Mouse (Mus musculus) myocyte (in vitro differentiated cells): Measurements from ENCODE around the gene Gng12. TPM values are rescaled to one million over a fixed set of nuclear protein-coding genes. Genes with fewer than 3 reads are reported as not detected.

Experiments used
- H3K27me3 ChIP-seq: one replicate; pipeline ENCODE4 v1.6.1; 2011; ENCODE audit not compliant: control insufficient read depth, insufficient read depth, insufficient read length
- H3K36me3 ChIP-seq: one replicate; pipeline ENCODE4 v1.6.1; 2011; ENCODE audit not compliant: control insufficient read depth, insufficient read depth
- H3K4me2 ChIP-seq: one replicate; pipeline ENCODE4 v1.6.1; 2011; ENCODE audit warnings: low read depth, control low read depth
- H3K4me3 ChIP-seq: one replicate; pipeline ENCODE4 v1.5.1; 2011; ENCODE audit warnings: mild to moderate bottlenecking, control low read depth, moderate library complexity
- H3K79me2 ChIP-seq: one replicate; pipeline ENCODE4 v1.6.1; 2011; ENCODE audit not compliant: control insufficient read depth, insufficient read depth
- H3ac ChIP-seq: one replicate; pipeline ENCODE4 v1.6.1; 2011; ENCODE audit not compliant: control insufficient read depth, insufficient read length
- CEBPB ChIP-seq: IDR thresholded peaks from 2 replicates; pipeline ENCODE4 v1.6.1; 2011; ENCODE audit warnings: mild to moderate bottlenecking, moderate library complexity; ENCODE audit not compliant: poor library complexity, insufficient read depth, severe bottlenecking
- E2F4 ChIP-seq: IDR thresholded peaks from one replicate; pipeline ENCODE4 v1.6.1; 2011; ENCODE audit warnings: mild to moderate bottlenecking, control low read depth, moderate library complexity; ENCODE audit not compliant: insufficient read depth
- MAX ChIP-seq: IDR thresholded peaks from one replicate; pipeline ENCODE4 v1.6.1; 2011; ENCODE audit warnings: low read depth, mild to moderate bottlenecking, control low read depth
- MYOD1 ChIP-seq, 3 experiments: IDR thresholded peaks; one replicate each; pipeline ENCODE4 v1.6.1; 2011; ENCODE audit warnings: control low read depth in 2 of 3, low read depth in 2 of 3, mild to moderate bottlenecking in 2 of 3, moderate library complexity in 1 of 3; ENCODE audit not compliant: insufficient read length in 2 of 3, control insufficient read depth in 1 of 3
- MYOG ChIP-seq, 3 experiments: IDR thresholded peaks; one replicate each; pipeline ENCODE4 v1.6.1; 2011; ENCODE audit warnings: control low read depth in 2 of 3, low read depth in 2 of 3, mild to moderate bottlenecking in 2 of 3; ENCODE audit not compliant: insufficient read length in 2 of 3, control insufficient read depth in 1 of 3, insufficient read depth in 1 of 3
- POLR2A ChIP-seq: IDR thresholded peaks from one replicate; pipeline ENCODE4 v1.6.1; 2011; ENCODE audit warnings: low read depth, mild to moderate bottlenecking, control low read depth, moderate library complexity; ENCODE audit not compliant: insufficient read length
- POLR2AphosphoS2 ChIP-seq: IDR thresholded peaks from one replicate; pipeline ENCODE4 v1.6.1; 2011; ENCODE audit warnings: low read depth, control low read depth; ENCODE audit not compliant: insufficient read length
- REST ChIP-seq: IDR thresholded peaks from one replicate; pipeline ENCODE4 v1.6.1; 2011; ENCODE audit warnings: mild to moderate bottlenecking, control low read depth, moderate library complexity; ENCODE audit not compliant: insufficient read depth, insufficient read length
- SRF ChIP-seq: IDR thresholded peaks from one replicate; pipeline ENCODE4 v1.6.1; 2011; ENCODE audit warnings: low read depth; ENCODE audit not compliant: control insufficient read depth, insufficient read length
- TCF12 ChIP-seq: IDR thresholded peaks from one replicate; pipeline ENCODE4 v1.6.1; 2011; ENCODE audit warnings: mild to moderate bottlenecking, control low read depth; ENCODE audit not compliant: poor library complexity, insufficient read depth, severe bottlenecking
- TCF3 ChIP-seq: IDR thresholded peaks from one replicate; pipeline ENCODE4 v1.6.1; 2011; ENCODE audit warnings: low read depth, control low read depth; ENCODE audit not compliant: insufficient read length
- USF1 ChIP-seq: IDR thresholded peaks from one replicate; pipeline ENCODE4 v1.6.1; 2011; ENCODE audit warnings: low read depth, mild to moderate bottlenecking, control low read depth, moderate library complexity
- polyA plus RNA-seq: library from polyadenylated mRNA; unstranded; fragments of >200 nt; fragmentation: generic; extraction: Trizol; gene quantifications from one replicate; pipeline ENCODE4 v1.2.1, GENCODE M21; 2012; ENCODE audit warnings: missing spikeins

Gene Gng12
- polyA plus RNA-seq, 1 experiment: 37.8 TPM

DNA sequence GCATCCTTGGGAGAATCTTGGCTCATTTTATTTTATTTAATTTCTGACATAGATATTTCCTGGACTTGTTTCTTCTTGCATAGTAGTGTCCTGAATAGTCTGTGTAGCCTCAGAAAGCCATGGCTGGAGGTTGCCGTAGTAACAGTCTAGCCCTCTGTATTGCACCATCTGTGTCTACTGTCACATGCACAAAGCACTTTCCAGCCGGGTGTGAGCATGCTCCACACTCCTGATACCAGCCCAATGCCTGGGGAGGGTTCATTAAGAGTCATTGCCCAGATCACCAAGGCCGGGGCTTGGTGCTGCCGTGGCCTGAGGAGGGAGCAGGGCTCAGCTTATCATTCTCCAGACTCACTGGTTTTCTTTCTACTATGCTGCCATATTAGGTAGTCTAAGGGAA is 68.0 kb downstream of the Gng12 start:
- H3K36me3 ChIP-seq: no peaks in the 10 kb centered on the region
- no peak overlapping the region for H3K4me3 ChIP-seq
- no peaks in the 10 kb centered on the region for H3K79me2 ChIP-seq
- no peak overlapping the region for H3K4me2 ChIP-seq
- H3K27me3 ChIP-seq: no peaks in the 10 kb centered on the region
- no peak overlapping the region for H3ac ChIP-seq
- peak; percentile 15 for TF ChIP-seq USF1
- TF ChIP-seq TCF3: no peak
- peak; percentile 70; the same call in 1 of the 2 replicates for TF ChIP-seq CEBPB
- peak in 1 of 3 experiments; percentile 13 for TF ChIP-seq MYOG (IDR thresholded peaks at IDR 0.05; ENCODE audit: control insufficient read depth in 1 of 3, insufficient read depth in 1 of 3, insufficient read length in 2 of 3, low read depth in 2 of 3)
- TF ChIP-seq MYOD1 (IDR thresholded peaks at IDR 0.05; ENCODE audit: control insufficient read depth in 1 of 3, insufficient read length in 2 of 3, low read depth in 2 of 3): no peak
- TF ChIP-seq POLR2A: peak; percentile 25

DNA sequence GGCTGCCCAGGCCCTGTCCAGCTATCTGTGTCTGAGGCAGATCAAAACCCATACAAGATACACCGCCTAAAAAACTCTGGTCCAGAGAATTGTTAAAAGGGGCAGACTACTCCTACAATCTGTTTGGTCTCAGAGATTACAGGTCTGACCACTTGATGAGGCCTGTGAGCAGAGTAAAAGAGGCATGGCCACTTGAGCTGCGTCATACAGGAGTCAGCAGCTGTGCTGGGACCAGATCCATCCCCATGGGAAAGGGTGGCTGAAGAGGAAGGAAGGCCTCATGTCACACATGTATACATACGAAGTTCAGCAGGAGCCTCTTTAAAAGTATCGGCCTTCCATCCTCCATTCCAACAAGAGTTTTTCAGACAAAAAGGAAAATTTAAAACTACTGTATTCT is 69.0 kb downstream of the Gng12 start:
- H3K4me3 ChIP-seq: no peak overlapping the region
- H3K79me2 ChIP-seq: no peaks in the 10 kb centered on the region
- no peak overlapping the region for H3ac ChIP-seq
- H3K4me2 ChIP-seq: no peak overlapping the region
- no peaks in the 10 kb centered on the region for H3K27me3 ChIP-seq
- H3K36me3 ChIP-seq: no peaks in the 10 kb centered on the region
- TF ChIP-seq TCF3 (no peak), MYOD1 (IDR thresholded peaks at IDR 0.05; ENCODE audit: control insufficient read depth in 1 of 3, insufficient read length in 2 of 3, low read depth in 2 of 3) (peak in 1 of 3 experiments; percentile 48), MYOG (IDR thresholded peaks at IDR 0.05; ENCODE audit: control insufficient read depth in 1 of 3, insufficient read depth in 1 of 3, insufficient read length in 2 of 3, low read depth in 2 of 3) (peak in 1 of 3 experiments; percentile 54)

DNA sequence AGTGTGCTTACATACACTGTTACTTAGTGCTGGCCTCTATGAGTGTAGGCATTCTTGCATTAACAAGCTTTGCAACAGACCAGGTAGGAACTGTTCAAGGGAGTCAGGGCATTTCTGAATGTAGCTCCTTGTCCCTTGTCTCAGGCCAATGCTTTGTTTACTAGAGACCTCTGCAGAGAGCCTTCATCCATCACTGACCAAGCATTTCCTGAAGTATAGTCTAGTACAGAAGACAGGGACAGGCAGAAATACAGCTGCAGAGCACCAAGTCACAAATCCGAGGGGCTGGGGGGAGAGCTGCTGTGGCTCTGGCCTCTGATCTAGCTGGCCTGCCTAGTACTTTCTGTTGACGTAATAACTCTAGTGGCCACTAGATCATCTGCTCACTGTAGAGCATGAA is 71.6 kb downstream of the Gng12 start:
- TF ChIP-seq SRF: no peak
- no peak for TF ChIP-seq CEBPB
- TF ChIP-seq TCF3: no peak
- no peak for TF ChIP-seq POLR2A
- TF ChIP-seq E2F4: no peak
- no peak for TF ChIP-seq REST
- no peak for TF ChIP-seq TCF12
- TF ChIP-seq POLR2AphosphoS2: no peak
- no peak for TF ChIP-seq USF1
- TF ChIP-seq MYOG (IDR thresholded peaks at IDR 0.05; ENCODE audit: control insufficient read depth in 1 of 3, insufficient read depth in 1 of 3, insufficient read length in 2 of 3, low read depth in 2 of 3): no peak
- no peak for TF ChIP-seq MYOD1 (IDR thresholded peaks at IDR 0.05; ENCODE audit: control insufficient read depth in 1 of 3, insufficient read length in 2 of 3, low read depth in 2 of 3)
- no peak for TF ChIP-seq MAX
- no peaks in the 10 kb centered on the region for H3K27me3 ChIP-seq
- H3K36me3 ChIP-seq: no peaks in the 10 kb centered on the region
- no peaks in the 10 kb centered on the region for H3K79me2 ChIP-seq
- H3ac ChIP-seq: no peak overlapping the region
- H3K4me2 ChIP-seq: no peak overlapping the region
- H3K4me3 ChIP-seq: no peak overlapping the region

DNA sequence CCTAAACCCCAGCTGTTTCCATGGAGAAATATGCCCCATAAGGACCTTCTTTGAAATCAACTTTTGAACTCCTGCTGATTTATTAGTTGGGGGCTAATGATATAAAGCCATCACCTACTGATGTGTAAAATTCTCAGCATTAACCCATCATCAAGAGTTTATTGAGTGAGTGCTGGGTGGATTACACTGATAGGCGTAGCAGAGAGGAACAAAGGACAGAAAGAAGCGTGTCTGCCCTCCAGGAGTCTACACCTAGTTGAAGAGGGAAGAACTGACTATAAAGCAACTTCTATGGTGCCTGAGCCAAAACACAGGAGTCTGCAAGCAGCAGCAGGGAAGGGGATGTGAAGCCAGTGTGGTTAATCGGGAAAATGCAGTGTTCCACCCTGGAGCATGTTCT is 73.2 kb downstream of the Gng12 start:
- Histone ChIP-seq H3K27me3 (no peaks in the 10 kb centered on the region), H3K36me3 (no peaks in the 10 kb centered on the region), H3K4me3 (no peak overlapping the region), H3K4me2 (no peak overlapping the region), H3ac (no peak overlapping the region), H3K79me2 (no peaks in the 10 kb centered on the region)
- TF ChIP-seq MYOG (IDR thresholded peaks at IDR 0.05; ENCODE audit: control insufficient read depth in 1 of 3, insufficient read depth in 1 of 3, insufficient read length in 2 of 3, low read depth in 2 of 3) (no peak), TCF12 (no peak), E2F4 (no peak), MYOD1 (IDR thresholded peaks at IDR 0.05; ENCODE audit: control insufficient read depth in 1 of 3, insufficient read length in 2 of 3, low read depth in 2 of 3) (no peak), MAX (no peak), TCF3 (no peak), REST (no peak), POLR2A (no peak), CEBPB (no peak), POLR2AphosphoS2 (no peak), SRF (no peak)

DNA sequence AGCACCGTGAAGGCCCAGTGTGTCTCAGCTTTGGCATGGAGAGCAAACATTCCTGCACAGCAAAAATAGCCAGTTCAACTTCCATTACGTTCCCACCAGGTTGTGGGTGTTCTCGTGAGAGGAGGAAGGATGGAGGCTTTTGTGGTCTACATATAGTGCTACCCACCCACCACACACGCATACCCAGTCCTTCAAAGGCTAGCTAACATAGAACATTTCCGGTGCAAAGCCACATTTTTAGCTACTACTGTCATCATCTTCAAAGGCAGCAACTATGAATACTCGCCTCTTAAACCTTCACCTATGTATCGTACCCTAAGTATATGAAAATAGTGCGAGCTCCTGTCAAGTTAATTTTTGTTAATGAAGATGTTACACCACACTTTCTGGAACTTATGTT is 76.1 kb downstream of the Gng12 start:
- Histone ChIP-seq H3K36me3 (no peaks in the 10 kb centered on the region), H3K27me3 (no peaks in the 10 kb centered on the region), H3K4me3 (no peak overlapping the region), H3K4me2 (no peak overlapping the region), H3ac (no peak overlapping the region), H3K79me2 (no peaks in the 10 kb centered on the region)
- no peak for TF ChIP-seq POLR2A

DNA sequence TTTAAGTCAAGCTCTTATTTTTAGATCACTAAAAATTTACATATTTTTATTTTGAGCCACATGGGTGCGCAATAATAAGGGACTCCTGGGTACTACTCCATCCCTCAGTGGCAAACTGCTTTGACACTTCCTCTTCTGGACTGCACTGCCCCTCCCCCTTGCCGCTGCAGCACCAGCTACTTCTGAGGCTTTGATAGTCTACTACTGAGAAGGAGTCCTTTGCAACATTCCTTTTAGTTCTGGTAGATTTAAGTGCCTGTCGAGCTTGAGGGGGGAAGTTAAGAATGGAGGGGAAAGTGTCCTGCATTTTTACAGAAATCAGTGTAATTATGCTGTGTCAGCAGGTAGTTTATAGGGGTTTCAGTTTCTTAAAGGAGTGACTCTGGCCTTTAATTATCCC is 77.0 kb downstream of the Gng12 start:
- no peak overlapping the region for H3K4me2 ChIP-seq
- H3K27me3 ChIP-seq: no peaks in the 10 kb centered on the region
- no peak overlapping the region for H3K4me3 ChIP-seq
- H3K79me2 ChIP-seq: no peaks in the 10 kb centered on the region
- H3ac ChIP-seq: no peak overlapping the region
- no peaks in the 10 kb centered on the region for H3K36me3 ChIP-seq
- no peak for TF ChIP-seq REST
- no peak for TF ChIP-seq TCF12
- TF ChIP-seq MYOG (IDR thresholded peaks at IDR 0.05; ENCODE audit: control insufficient read depth in 1 of 3, insufficient read depth in 1 of 3, insufficient read length in 2 of 3, low read depth in 2 of 3): no peak
- TF ChIP-seq POLR2AphosphoS2: no peak
- no peak for TF ChIP-seq POLR2A
- TF ChIP-seq USF1: no peak
- TF ChIP-seq MAX: no peak
- TF ChIP-seq TCF3: no peak
- TF ChIP-seq E2F4: no peak
- TF ChIP-seq CEBPB: no peak
- no peak for TF ChIP-seq MYOD1 (IDR thresholded peaks at IDR 0.05; ENCODE audit: control insufficient read depth in 1 of 3, insufficient read length in 2 of 3, low read depth in 2 of 3)
- TF ChIP-seq SRF: no peak
